Mouse (Mus musculus) hindbrain, embryonic 15.5 days (tissue): ENCODE data around the gene Hs6st1. TPM values are rescaled to one million over a fixed set of nuclear protein-coding genes. Genes with fewer than 3 reads are reported as not detected.
A peak's percentile ranks its signal among the peaks of the same experiment; 100 is the strongest.

Experiments
- ATAC-seq: fragments of 200-750 bp; cut with Nextera tagmentation; 2 replicates; pipeline ENCODE4 v1.8.0; 2017; ENCODE audit warnings: low read depth, moderate number of reproducible peaks, moderate TSS enrichment; ENCODE audit not compliant: low FRiP score
- H3K27ac ChIP-seq: fragments of 300-500 bp; sonication (generic); replicated peaks from 2 replicates; pipeline ENCODE4 v1.5.1; 2015; ENCODE audit warnings: mild to moderate bottlenecking, inconsistent platforms
- H3K27me3 ChIP-seq: fragments of 300-500 bp; sonication (generic); 2 replicates; pipeline ENCODE4 v1.6.1; 2015; ENCODE audit warnings: control low read depth, inconsistent platforms
- H3K36me3 ChIP-seq: fragments of 300-500 bp; sonication (generic); 2 replicates; pipeline ENCODE4 v1.6.1; 2015; ENCODE audit warnings: control low read depth, inconsistent platforms
- H3K4me1 ChIP-seq: fragments of 300-500 bp; sonication (generic); replicated peaks from 2 replicates; pipeline ENCODE4 v1.6.1; 2015; ENCODE audit warnings: control low read depth, inconsistent platforms
- H3K4me2 ChIP-seq: fragments of 300-500 bp; sonication (generic); 2 replicates; pipeline ENCODE4 v1.6.1; 2015; ENCODE audit warnings: moderate library complexity, mild to moderate bottlenecking, inconsistent platforms
- H3K4me3 ChIP-seq: fragments of 300-500 bp; sonication (generic); 2 replicates; pipeline ENCODE4 v1.5.1; 2015; ENCODE audit warnings: mild to moderate bottlenecking, inconsistent platforms
- H3K9ac ChIP-seq: fragments of 300-500 bp; sonication (generic); 2 replicates; pipeline ENCODE4 v1.6.1; 2015; ENCODE audit warnings: inconsistent platforms
- H3K9me3 ChIP-seq: fragments of 300-500 bp; sonication (generic); 2 replicates; pipeline ENCODE4 v1.6.1; 2016; ENCODE audit warnings: control low read depth, inconsistent platforms
- WGBS: fragments of 180-500 bp; shearing (Covaris S2); methylation state at CpG from one replicate; pipeline ENCODE4 v1.1.7; 2015; 5-methylcytosine and 5-hydroxymethylcytosine counted together
- microRNA-seq: library from miRNA; unstranded; fragments of <30 nt; microRNA quantifications from one replicate; pipeline ENCODE4, GENCODE M21; 2016
- polyA plus RNA-seq: library from polyadenylated mRNA; unstranded; fragments of >200 nt; fragmentation: Nextera tagmentation; extraction: Ambion mirVana; gene quantifications from 2 replicates; pipeline ENCODE4 v1.2.1, GENCODE M21; 2015

Hs6st1 gene
- polyA plus RNA-seq, 1 experiment from 2014 or later = 31.3 TPM

DNA sequence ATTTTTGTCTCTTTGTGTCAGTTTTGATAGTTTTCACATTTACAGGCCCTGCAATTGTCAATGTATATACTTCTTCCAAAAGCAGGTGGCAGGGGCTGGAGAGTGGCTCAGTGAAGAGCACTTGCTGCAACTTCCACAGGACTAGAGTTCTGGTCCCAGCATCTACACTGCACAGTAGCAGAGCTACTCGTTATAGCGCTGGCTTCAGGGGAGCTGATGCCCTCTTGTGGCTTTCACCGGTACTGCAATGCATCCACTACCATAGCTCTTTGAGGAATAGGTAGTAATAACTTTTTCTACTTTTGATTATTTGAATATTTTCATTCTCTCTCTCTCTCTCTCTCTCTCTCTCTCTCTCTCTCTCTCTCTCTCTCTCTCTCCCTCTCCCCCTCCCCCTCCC is 66.4 kb downstream of the Hs6st1 start:
- Histone ChIP-seq H3K27ac (no peak overlapping the region), H3K36me3 (no peaks in the 10 kb centered on the region), H3K9me3 (no peaks in the 10 kb centered on the region), H3K4me3 (no peak overlapping the region), H3K4me2 (no peak overlapping the region), H3K4me1 (no peaks in the 10 kb centered on the region), H3K9ac (no peak overlapping the region), H3K27me3 (no peaks in the 10 kb centered on the region)
- 0% methylated on average over 3 of the region's 3 CpGs for WGBS
- no peak for ATAC-seq

DNA sequence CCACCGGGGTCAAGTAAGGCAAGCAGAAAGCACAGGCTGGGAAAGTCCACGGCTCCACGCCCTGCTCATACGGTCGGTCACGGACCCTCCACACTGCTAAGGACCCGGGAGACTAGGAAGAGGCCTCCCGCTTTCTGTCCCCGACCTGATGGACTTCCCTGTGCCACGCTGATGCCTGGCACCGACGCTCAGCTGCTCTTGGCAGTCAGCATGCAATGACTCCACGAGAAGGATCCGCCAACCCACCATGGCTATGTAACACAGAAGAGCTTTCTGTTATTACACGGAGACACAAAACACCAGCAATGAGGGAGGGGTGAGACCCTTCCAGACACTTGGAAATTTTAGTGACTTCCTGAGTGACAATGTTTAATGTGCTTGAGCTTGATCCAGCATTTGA is 72.1 kb downstream of the Hs6st1 start:
- Histone ChIP-seq H3K9me3 (no peaks in the 10 kb centered on the region), H3K27me3 (no peaks in the 10 kb centered on the region)
- WGBS = 94% methylated on average over 15 of the region's 15 CpGs

DNA sequence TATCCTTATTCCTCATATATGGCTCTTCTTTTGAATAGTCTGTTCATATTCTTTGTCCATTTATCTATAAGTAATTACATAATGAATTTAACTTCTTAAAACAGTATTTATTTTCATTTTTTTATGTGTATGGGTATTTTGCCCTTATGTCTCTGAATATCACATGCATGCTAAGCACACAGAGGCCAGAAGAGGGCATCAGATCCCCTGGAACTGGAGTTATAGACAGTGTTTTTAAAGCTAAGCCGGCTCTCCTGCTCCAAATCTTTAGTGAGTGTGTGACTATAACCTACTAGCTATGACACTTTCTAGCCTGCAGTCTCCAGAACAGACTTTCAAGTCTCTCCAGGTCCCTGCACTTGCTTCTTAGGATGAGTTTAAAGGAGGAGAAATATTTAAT is 76.8 kb downstream of the Hs6st1 start:
- no peak for ATAC-seq
- Histone ChIP-seq H3K27me3 (no peaks in the 10 kb centered on the region), H3K9ac (no peak overlapping the region), H3K4me2 (no peak overlapping the region), H3K4me1 (no peaks in the 10 kb centered on the region), H3K27ac (no peak overlapping the region), H3K36me3 (peaks cover 59% of the 10 kb centered on the region), H3K9me3 (no peaks in the 10 kb centered on the region), H3K4me3 (no peak overlapping the region)
- 13% methylated on average over 1 of the region's 1 CpGs for WGBS

More for the DNA sequence above, 72.1 kb downstream of the Hs6st1 start:
- Histone ChIP-seq H3K4me1 (no peaks in the 10 kb centered on the region), H3K27ac (no peak overlapping the region), H3K4me2 (no peak overlapping the region), H3K36me3 (peaks cover 19% of the 10 kb centered on the region), H3K9ac (no peak overlapping the region), H3K4me3 (no peak overlapping the region)
- ATAC-seq = no peak

- Histone ChIP-seq H3K27me3 (no peaks in the 10 kb centered on the region), H3K27ac (no peak overlapping the region), H3K9ac (no peak overlapping the region), H3K36me3 (peaks cover 82% of the 10 kb centered on the region), H3K9me3 (no peaks in the 10 kb centered on the region), H3K4me3 (no peak overlapping the region), H3K4me1 (no peaks in the 10 kb centered on the region), H3K4me2 (no peak overlapping the region)
- no peak for ATAC-seq
- WGBS = 78% methylated on average over 2 of the region's 2 CpGs
Observed at GRCm38 (mm10) chr1:36148809-36149208, 80.6 kb downstream of the Hs6st1 start.

- ATAC-seq = no peak
- Histone ChIP-seq H3K4me3 (no peak overlapping the region), H3K36me3 (peaks cover 80% of the 10 kb centered on the region)
Observed at GRCm38 (mm10) chr1:36149411-36149810, 81.2 kb downstream of the Hs6st1 start.

More at GRCm38 (mm10) chr1:36149411-36149810, 81.2 kb downstream of the Hs6st1 start:
- Histone ChIP-seq H3K27ac (no peak overlapping the region), H3K9me3 (no peaks in the 10 kb centered on the region), H3K4me1 (no peaks in the 10 kb centered on the region), H3K27me3 (no peaks in the 10 kb centered on the region), H3K9ac (no peak overlapping the region), H3K4me2 (no peak overlapping the region)
- WGBS = 71% methylated on average over 1 of the region's 1 CpGs

Small RNAs within 50 kb of the gene (microRNA-seq; reads per million reads assigned to microRNA genes)
- 6.5 reads per million, percentile 24 among the genes with 10 or more reads in this experiment for gene Mir6897

Other genes with a start within 250 kb of the Hs6st1 start
- 44.7 and 52.1 TPM in 2 replicates for gene Uggt1, start 176.3 kb downstream of the Hs6st1 start, polyA plus RNA-seq
- 1.6 TPM in 2 replicates for gene Neurl3, start 206.3 kb downstream of the Hs6st1 start, polyA plus RNA-seq
- gene Arid5a, start 239.3 kb downstream of the Hs6st1 start, polyA plus RNA-seq = 6.6 and 6.7 TPM in 2 replicates